Mouse (Mus musculus): ENCODE measurements at regions not wholly inside any gene's neighbourhood (a gene's known extent, or its start where the extent isn't known, plus 50 kb on each side); places are given as distances from the start of the nearest gene placed in this dataset.

DNA sequence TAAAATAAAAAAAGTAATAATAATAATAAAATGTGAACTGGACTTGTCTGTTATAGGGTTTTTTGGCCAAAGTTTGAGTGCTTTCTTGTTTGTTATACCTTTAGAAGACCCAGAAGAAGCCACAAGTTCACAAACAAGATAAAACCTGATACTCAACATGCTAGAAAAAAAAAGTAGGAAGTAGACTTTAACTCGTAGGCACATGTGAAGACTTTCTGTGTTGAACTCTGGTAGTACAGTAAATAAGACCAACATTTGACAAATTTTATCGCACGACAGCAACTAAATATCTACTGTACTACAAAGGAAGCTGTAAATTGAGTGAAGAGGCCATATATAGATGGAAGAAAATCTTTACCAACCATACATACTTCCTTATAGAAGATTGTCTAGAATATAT is 131.6 kb downstream of the Ube2dnl2 start:
- TF ChIP-seq EP300 (optimal IDR thresholded peaks at IDR 0.05) (no peak), CTCF (IDR thresholded peaks at IDR 0.05; ENCODE audit: low read depth) (no peak)
